Mouse (Mus musculus) cerebellum, adult 9-10 months (tissue): Measurements from ENCODE around the gene Ndufs8.
A peak's percentile ranks its signal among the peaks of the same experiment; 100 is the strongest.

ENCODE experiments used
- DNase-seq: peaks from one replicate; pipeline ENCODE4 v3.0.0; 2022

The Ndufs8 gene

GRCm38 (mm10) chr19:3903648-3904362, 8.8 kb downstream of the Ndufs8 start:
- no peak for DNase-seq

- DNase-seq, result no peak
Measured at GRCm38 (mm10) chr19:3902966-3903365, 9.6 kb downstream of the Ndufs8 start.

GRCm38 (mm10) chr19:3899618-3900017, 13.0 kb downstream of the Ndufs8 start:
- DNase-seq, result no peak

GRCm38 (mm10) chr19:3898952-3899351, 13.6 kb downstream of the Ndufs8 start:
- DNase-seq, result no peak

- no peak for DNase-seq
Measured at GRCm38 (mm10) chr19:3897557-3897956, 15.0 kb downstream of the Ndufs8 start.

- DNase-seq, result no peak
Measured at GRCm38 (mm10) chr19:3896208-3896607, 16.4 kb downstream of the Ndufs8 start.

- no peak for DNase-seq
Measured at GRCm38 (mm10) chr19:3895171-3895631, 17.4 kb downstream of the Ndufs8 start.

- DNase-seq, result no peak
Measured at GRCm38 (mm10) chr19:3894294-3894693, 18.3 kb downstream of the Ndufs8 start.

- DNase-seq, result no peak
Measured at GRCm38 (mm10) chr19:3893545-3894116, 18.9 kb downstream of the Ndufs8 start.

GRCm38 (mm10) chr19:3890181-3890580, 22.4 kb downstream of the Ndufs8 start:
- DNase-seq, result no peak

- no peak for DNase-seq
Measured at GRCm38 (mm10) chr19:3889096-3889495, 23.5 kb downstream of the Ndufs8 start.

GRCm38 (mm10) chr19:3884325-3884990, 28.1 kb downstream of the Ndufs8 start:
- DNase-seq, result no peak

- DNase-seq, result no peak
Measured at GRCm38 (mm10) chr19:3882214-3882613, 30.4 kb downstream of the Ndufs8 start.

- DNase-seq, result no peak
Measured at GRCm38 (mm10) chr19:3880054-3880848, 32.3 kb downstream of the Ndufs8 start.

GRCm38 (mm10) chr19:3875045-3875444, 37.5 kb downstream of the Ndufs8 start:
- no peak for DNase-seq

- peak; percentile 58 for DNase-seq
Measured at GRCm38 (mm10) chr19:3872373-3872772, 40.2 kb downstream of the Ndufs8 start.

GRCm38 (mm10) chr19:3871468-3871867, 41.1 kb downstream of the Ndufs8 start:
- DNase-seq, result no peak

- DNase-seq, result no peak
Measured at GRCm38 (mm10) chr19:3868290-3868689, 44.3 kb downstream of the Ndufs8 start.

GRCm38 (mm10) chr19:3864960-3865359, 47.6 kb downstream of the Ndufs8 start:
- no peak for DNase-seq

- no peak for DNase-seq
Measured at GRCm38 (mm10) chr19:3862713-3863112, 49.9 kb downstream of the Ndufs8 start.
